Mouse (Mus musculus): ENCODE data around the gene Tagap.
"Not testable (repeated sequence)": the region's sequence is repeated elsewhere in the genome, so short reads cannot be mapped to it uniquely, and the experiment has no call there.

The Tagap gene

GRCm38 (mm10) chr17:7968490-7968889, 42.7 kb downstream of the Tagap start:
- DNase-seq (ENCODE audit: extremely low read depth, low read depth, low spot score): not testable (repeated sequence)

- DNase-seq (ENCODE audit: extremely low read depth, low read depth, low spot score): not testable (repeated sequence)
Measured at GRCm38 (mm10) chr17:7969782-7970181, 44.0 kb downstream of the Tagap start.

GRCm38 (mm10) chr17:7983484-7983883, 57.7 kb downstream of the Tagap start:
- not testable (repeated sequence) for DNase-seq (ENCODE audit: extremely low read depth, low read depth, low spot score)

Measured in fat pad, adult 2 months (tissue).